Mouse (Mus musculus) mesoderm, embryonic 11.5 days (tissue): Measurements from ENCODE around the gene Gch1.

Source experiments
- DNase-seq: peaks from one replicate; pipeline ENCODE4 v3.0.0-alpha.2; 2012; ENCODE audit warnings: low read depth, low spot score

The Gch1 gene

DNA sequence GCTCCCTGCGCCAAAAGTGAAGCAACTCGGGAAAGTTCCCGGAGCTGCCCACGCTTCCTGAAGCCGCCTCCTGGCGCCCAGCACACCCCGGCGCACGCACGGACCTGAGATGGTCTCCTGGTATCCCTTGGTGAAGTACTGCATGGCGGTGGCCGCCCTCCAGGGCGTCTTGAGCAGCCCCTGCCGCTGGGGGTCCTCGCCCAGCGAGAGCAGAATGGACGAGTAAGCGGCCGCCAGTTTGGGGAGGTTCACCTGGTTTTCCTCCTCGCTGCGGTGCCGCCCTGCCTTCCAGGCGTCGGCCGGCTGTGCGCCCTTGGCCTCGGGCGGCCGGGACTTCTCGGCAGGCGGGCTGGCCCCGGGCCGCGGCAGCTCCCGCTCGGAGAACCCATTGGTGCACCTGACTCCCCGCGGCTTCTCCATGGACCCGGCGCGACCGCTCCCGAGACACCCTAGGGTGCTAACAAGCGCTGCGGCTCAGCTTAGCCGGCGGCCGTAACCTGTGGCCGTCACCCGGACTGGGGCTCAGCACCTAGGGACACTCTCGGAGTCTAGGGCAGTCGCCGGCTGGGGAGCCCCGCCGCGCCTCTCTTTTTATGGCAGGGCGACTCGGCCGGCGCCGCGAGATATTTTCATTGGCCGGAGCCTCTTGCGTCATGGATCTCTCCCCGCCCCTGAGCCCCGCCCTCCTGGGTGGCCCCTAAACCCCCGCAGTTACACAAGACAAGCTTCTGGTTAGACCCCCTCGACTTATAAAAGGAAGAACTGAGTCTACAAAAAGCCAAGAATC lies at the start of gene Gch1:
TSS of gene Gch1 (minus strand) at position 566 of the 787 bp plus-strand sequence.
- DNase-seq, result peak; percentile 57

DNA sequence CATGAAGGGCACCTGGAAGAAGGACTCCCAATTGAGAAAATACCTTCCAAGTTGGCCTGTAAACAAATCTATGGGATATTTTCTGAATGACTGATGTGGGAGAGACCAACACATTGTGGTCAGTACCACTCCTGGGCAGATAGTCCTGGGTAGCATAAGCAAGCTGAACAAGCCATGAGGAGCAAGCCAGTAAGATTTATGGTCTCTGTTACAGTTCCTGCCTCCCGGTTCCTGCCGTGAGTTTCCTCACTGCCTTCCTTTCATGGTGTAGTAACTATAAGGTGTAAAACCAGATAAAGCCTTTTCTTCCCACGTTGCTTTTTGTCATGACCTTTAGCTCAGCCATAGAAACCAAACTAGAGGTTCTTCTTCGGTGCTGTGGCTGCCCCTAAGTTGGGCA lies 48.1 kb upstream of the Gch1 start:
- DNase-seq, result no peak

DNA sequence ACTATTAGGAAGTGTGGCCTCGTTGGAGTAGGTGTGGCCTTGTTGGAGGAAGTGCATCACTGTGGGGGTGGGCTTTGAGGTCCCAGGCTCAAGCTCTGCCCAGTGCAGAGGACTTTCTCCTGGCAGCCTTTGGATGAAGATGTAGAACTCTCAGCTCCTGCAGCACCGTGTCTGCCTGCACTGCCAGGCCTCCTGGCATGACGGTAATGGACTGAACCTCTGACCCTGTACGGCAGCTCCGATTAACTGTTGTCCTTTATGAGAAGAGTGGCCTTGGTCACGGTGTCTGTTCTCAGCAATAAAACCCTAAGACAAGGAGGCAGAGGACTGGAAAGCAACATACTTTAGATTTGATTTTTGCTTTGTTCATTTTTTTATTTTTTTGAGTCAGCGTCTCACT lies 47.3 kb upstream of the Gch1 start:
- no peak for DNase-seq

DNA sequence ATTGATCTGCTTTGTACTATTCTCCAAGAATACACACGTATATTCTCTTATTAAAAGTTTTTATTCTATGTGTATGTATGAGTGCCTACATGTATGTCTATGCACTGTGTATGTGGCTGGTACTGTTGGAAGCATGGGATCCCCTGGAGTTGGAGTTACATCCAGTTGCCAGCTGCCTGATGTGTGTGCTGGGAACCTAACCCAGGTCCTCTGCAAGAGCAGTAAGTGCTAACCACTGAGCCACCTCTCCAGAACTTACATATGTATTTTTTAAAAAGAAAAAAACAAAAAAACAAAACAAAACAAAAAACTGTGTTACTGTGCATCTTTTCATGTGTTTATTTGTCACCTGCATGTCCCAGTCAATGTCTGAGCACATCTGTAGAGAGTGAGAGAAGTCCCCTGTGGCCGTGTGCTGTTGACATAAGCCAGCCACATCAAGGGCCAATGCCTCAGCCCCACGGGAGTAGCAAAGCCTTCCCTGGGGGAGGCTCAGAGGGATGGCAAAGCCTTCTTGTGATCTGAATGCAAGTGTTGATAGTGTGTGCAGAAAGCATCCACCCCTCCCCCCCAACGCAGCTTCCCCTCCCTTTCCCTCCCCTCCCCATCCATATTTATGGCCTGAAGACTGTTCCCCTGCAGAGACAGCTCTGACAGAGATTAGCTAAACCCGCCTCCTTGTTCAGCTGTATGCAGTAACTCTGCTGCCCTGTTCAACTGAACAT lies 45.5 kb upstream of the Gch1 start:
- DNase-seq, result no peak

DNA sequence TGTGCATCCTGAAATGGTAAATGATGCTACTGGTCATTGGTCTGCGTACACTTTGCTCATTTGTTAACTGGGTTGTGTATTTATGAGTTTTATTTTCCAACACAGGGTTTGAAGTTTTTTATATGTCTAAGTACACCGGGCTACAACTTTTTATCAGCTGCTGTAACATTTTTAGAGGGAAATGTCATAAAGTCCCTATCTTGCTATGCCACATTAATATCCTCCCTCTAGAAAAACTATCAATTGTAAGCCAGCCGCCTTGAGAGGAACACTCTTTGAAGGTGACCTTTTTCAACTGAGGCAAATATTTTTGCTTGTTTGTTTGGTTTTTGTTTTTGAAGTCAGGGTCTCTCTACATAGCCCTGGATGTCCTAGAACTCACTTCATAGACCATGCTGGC lies 44.8 kb upstream of the Gch1 start:
- no peak for DNase-seq

DNA sequence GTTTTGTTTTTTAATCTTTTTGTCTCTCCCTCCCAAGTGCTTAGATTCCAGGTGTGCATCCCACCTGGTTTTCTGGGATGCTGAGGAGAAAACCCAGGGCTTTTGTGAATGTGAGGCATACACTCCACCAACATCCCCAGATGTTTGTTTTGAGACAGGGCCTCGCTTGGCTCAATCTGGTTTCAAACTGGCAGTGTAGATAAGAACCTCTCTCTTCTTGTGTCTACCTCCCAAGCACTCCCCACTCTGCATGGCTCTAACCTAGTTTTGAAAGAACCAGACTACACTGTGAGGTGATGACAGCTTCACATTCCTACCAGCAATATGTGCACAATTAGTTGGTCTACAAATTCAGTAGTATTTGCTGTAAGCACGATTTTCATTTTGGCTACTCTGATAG lies 44.4 kb upstream of the Gch1 start:
- DNase-seq, result no peak

DNA sequence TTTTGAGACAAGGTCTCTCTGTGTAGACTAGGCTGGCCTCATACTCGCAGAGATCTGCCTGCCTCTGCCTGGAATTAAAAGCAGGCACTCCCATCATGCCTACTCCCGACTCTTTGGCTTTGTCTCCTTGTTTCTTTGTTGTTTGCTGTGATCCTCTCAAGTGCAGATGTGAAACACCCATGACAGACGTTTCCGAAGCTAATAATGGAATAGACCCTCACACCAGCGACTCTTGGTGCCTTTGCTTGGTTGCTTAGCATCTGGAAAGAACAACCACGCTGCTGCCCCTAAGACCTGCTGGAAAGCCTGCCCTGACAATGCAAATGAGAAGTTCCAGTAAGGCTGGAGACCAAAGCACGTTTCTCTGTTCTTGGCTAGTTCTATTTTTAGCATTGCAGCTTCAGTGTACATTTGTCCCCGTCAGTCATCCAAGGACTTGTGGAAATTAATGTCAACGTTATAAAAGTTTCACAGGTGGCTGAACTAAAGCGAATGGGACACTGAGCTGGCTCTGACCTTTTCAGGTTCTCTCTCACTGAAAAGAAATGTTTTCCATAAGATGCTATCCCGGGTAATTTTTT lies 40.7 kb upstream of the Gch1 start:
- DNase-seq, result no peak

DNA sequence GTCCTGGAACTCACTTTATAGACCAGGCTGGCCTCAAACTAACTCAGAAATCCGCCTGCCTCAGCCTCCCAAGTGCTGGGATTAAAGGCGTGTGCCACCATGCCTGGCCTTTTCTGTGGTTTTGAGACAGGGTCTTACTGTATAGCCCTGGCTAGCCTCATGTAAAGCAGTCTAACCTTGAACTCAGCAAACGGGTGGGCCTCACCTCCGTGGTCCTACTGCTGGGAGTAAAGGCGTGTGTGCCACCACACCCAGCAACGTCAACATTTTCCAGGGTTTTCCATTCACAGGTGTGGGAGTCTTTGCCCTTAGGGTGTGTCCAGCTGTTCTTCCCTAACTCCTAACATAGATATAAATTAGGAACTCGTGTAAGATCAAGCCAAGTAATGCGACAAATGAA lies 36.7 kb upstream of the Gch1 start:
- no peak for DNase-seq

DNA sequence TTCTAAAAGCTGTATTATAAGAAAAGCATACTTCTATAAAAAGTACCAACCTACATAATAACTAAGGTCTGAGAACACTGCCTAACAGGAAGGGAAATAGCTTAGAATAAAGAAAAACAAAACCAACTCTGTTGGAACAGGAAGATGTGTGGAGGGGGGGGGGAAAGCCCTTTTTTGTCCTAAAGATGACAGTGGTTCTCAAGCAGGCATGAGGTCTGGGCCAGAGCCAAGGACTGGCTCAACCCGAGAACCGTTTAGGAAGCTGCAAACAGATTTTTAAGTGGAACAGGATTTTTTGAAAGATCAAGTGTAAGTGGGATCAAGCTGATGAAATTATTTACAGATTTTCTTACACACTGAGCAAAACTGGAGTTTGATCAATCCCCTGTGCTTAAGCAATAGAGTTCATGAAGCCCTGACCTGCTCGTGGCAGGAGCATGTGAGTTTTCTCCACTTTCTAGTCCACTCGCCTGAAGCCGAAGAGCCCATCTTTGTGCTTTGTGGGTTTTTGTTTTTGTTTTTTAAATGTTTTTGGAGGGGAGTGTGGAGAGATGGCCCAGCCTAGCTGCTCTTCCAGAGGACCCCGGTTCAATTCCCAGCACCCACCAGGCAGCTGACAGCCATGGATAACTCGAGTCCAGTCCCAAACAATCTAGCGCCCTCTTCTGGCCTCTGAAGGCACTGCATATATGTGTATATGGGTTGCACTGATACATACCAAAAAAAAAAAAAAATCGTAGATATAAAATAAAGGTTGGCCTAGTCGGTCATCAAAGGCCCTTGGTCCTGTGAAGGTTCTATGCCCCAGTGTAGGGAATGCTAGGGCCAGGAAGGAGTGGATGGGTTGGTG lies 35.5 kb upstream of the Gch1 start:
- DNase-seq, result no peak

DNA sequence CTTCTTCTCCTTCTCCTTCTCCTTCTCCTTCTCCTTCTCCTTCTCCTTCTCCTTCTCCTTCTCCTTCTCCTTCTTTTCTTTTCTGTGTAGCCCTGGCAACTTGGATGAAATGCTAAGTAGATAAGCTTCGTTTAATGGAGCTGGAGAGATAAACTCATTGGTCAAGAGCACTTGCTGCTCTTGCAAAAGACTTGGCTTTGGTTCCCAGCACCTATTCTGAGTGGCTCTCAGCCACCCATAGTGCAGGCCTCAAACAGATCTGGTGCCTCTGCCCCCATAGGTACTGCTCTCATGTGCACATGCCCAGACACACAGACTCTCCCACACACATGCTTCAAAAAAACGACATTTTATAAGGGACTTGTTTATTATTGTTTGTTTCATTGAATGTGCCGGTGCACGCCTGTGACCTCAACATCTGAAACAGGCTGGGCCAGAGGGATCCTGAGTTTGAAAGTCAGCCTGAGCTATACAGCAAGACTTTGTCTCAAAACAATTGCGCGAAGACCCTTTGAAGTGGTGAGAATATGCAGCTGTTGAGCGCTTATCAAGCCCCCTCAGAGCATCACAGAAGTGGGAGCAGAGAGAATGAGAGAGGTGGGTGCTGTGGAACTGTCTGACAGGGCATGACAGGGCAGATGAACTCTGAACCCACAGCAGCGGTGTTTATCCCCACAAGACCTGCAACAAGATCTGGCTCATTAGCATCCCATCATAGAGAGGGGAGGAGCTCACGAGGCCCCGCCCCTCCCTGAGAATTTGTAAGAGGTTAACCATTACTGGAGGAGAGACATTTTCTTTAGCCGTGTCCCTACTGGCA lies 33.6 kb upstream of the Gch1 start:
- DNase-seq, result no peak

DNA sequence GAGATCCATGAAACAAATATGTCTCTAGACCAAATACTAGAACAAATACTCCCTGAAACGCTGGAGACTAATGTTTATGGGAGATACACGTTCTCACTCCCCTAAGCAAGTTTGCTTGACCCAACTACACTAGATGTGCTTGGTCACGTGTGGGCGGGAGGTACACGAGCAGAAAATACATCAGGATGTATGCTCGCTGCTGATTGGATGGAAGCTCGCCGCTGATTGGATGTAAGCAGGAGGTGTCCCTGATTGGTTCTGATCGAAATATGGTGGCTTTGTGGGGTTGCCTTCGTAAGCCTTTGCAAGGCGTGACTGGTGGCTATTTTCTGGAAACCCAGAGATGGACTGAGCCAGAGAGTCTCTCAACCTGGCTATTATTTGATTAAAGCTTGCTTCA lies 32.4 kb upstream of the Gch1 start:
- no peak for DNase-seq

DNA sequence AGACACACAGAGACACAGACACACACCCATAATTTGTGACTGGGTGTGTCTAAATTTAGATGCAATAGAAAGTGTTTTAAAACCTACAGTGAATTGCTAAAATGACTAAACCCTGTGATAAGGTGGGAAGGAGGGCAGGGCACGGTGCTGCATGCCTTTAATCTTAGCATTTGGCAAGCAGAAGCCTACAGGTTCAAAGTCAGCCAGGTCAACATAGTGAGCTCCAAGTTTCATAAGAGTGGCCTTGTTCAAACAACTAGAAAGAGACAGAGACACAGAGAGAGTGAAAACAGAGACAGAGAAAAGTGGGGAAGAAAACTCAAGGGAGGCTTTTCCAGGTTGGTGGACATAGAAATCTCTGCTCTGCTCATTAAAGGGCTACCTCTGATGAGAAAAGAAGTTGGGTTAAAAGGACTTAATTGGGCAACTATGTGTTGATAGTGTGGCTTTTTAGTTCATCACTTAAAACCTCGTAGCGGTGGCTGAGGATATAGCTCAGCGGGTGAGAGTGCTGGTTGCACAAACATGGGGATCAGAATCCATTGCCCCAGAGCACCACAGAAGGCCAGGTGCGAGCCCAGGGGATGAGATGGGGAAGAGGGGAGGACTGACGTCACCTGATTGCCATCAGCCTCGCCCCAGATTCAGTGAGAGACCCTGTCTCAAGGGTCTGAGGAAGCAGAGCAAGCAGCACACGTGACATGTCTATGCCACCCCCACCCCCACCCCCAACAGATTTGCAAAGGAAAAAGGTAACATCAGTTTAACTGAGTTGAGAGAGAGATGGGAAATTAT lies 31.2 kb upstream of the Gch1 start:
- no peak for DNase-seq

DNA sequence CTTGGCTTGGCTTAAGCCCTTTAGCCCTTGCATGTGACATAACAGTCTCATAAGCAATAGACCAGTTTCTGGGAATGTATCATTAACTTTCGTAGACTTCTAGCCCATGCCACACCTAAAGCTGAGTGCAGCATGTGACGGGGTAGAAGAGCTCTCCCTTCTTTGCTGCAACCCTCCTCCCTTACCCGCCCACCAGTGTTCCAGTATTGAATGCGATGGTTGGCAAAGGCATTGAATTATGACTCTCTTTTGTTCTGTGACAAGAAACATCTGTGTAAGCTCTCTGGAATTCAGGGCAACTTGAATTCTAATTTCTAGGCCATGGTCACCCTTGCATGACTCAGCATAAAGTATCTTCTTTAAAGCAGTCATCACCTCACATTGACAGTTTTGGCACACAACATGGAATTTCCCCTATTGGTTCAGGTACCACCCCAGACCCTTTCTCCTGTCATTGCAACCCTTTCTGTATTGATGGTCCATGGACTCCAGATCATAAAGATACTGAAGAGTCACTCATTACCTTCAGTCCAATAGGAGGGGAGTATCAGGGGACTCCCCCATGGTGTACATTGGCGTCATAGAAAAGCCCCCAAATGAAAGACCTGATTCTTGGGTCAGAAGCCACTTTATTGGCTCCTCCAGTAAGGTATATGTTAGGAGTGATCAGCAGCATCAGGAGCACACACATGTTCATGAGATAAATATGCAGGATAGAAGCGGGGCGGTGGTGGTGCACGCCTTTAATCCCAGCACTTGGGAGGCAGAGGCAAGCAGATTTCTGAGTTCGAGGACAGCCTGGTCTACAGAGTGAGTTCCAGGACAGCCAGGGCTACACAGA lies 29.8 kb upstream of the Gch1 start:
- DNase-seq, result no peak

DNA sequence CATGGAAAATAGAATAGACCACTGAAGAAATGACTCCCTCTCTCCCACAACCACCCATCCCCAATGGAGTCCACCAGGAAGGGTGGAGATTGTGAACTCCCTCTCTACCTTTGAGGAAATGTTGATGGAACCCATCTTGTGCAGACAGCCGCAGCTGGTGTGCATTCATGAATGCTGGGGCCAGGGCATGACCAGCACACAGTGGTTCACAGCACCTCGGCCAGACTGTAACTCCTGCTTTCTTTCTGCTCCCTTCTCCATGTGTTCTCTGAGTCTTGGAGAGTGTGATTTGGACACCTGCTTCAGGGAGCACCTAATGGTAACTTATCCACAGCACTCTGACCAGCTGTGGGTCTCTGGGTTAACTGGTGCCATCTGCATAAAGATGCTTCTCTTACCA lies 27.3 kb upstream of the Gch1 start:
- no peak for DNase-seq

DNA sequence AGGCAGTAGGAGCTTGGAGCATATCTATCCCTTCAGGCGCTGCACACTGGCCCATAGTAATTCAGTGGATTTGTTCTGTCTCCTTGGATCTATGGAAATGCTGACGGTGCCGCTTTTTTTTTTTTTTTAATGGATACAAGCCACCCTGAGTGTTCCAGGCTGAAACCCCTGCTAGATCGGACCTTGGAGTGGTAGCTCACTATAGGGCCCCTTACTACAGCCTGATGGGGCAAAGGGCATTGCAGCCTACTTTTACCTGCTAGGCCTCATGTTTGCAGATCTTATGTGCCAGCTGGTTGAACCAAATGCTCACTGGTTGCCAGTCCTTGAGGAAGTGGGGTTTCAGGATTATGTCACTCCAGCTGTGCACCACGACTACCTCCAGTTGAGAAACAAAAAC lies 25.2 kb upstream of the Gch1 start:
- DNase-seq, result no peak

DNA sequence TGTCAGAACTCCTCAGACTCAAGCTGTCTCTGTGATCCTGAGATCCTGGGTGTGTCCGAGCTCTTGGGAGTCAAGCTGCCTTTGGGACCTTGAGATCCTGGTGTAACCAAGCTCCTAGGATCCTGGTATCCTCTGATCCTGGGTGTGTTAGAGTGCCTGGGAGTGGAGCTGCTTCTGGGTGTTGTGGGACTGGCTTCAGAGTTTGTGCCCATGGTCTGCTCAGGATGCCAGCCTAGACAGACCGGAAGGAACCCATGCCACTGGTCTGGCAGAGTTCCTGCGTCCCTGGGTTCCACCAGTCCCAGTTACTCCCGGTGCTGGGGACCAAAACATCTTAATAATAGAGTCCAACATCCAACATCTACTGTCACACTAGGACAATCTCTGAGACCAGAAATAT lies 24.1 kb upstream of the Gch1 start:
- DNase-seq, result no peak

DNA sequence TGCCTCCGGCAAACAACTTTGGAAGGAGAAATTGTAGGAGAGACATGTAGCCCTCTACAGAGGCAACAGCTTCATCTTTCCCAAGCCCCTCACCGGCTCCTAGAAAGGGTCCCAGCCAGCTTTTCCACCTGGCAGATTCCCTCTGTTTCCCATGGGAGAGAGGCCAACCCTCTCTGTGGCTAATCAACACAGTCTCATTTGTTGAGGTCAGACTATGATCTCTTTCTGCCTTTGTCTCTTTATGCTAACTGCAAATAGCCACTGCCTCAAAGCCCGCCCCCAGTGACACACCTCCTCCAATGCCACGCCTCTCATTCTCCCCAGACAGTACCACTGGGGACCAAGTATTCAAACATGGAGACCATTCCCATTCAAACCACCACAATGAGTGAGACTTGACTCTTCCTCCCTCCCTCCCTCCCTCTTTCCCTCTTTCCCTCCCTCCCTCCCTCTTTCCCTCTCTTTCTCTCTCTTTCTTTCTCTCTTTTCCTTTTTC lies 20.5 kb upstream of the Gch1 start:
- no peak for DNase-seq

DNA sequence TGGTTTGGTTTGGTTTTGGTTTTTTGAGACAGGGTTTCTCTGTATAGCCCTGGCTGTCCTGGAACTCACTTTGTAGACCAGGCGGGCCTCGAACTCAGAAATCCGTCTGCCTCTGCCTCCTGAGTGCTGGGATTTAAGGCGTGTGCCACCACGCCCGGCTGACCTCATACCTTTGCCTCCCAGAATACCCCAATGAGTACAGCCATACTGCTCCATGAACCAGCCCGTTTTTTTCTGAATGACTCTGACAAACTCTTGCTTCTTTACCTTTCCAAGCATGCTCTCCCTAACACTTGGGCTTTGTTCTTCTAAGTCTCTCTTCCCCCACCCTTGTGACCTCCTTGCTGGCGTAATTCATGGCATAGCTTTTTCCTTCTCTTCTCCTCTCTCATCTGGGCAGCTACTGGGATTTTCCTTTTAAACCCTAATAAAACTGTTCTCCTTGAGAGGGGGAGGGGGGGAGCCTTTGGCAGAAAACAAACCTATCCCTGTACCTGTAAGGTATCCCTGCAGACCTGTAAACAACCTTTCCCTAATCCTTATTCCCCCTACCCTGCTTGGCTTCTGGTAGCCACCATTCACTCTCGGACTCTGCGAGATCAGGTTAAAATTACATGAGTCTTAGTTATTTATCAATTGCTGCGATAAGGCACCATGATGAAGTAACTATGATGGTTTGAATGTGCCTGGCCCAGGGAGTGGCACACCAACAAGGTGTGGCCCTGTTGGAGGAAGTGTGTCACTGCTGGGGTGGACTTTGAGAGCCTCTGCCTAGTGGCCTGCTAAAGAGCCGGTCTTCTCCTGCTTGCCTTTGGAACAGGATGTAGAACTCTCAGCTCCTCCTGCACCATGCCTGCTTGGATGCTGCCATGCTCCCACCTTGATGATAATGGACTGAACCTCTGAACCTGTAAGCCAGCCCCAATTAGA lies 19.6 kb upstream of the Gch1 start:
- no peak for DNase-seq
